Mouse (Mus musculus) liver, postnatal 0 days (tissue): ENCODE measurements around the gene Ruvbl2.

Source experiments
- CTCF ChIP-seq: sonication (generic); IDR thresholded peaks from 2 replicates; pipeline ENCODE4 v1.5.1; 2016; ENCODE audit warnings: antibody characterized with exemption, low read depth
- EP300 ChIP-seq: IDR thresholded peaks from 2 replicates; pipeline ENCODE4 v1.6.1; 2016; ENCODE audit warnings: antibody characterized with exemption, low read depth, mild to moderate bottlenecking

DNA sequence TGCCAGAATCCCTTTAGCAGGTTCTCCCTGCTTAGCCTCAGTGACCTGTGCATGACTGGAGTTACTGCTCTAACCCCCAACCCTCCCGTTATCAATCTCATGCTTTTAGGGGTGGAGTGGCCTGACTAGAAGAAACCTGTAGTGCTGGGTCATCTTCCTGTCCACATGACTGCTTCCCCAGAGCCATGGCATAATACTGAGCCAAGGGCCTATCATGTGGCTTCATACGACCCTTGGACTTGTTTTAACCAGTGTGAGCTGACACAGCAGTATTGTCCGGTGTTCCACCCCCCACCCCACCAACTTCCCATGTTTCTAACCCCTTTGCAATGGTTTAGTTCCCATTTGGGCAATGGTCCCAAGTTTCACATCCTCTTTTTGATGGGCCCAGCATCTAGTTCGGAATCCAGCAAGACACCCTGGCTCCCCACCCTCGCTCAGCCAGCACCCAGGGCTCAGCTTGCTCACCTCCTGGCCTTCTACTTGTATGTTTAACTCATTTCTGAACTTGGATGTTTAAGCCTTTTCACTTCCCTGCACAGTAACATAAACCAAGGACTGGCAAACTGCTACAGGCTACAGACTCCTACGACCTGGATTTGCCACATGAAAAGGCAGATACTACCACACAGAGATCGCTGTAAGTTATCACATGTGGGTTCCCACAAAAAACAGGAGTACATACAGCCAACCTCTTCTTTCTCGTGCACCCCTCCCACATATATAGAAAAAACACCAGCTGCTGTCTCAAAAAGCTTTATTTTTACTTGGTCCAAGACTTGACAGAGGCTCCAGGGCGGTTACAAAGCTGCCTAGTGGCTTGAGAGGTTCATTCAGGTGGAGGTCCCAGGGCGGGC is 19.5 kb upstream of the Ruvbl2 start:
- TF ChIP-seq CTCF: no peak
- TF ChIP-seq EP300: peak; percentile 72
